Mouse (Mus musculus) large intestine, adult 2 months (tissue): Measurements from ENCODE around the gene Arl11. TPM values are rescaled to one million over a fixed set of nuclear protein-coding genes. Genes with fewer than 3 reads are reported as not detected.
"Not testable (repeated sequence)": the region's sequence is repeated elsewhere in the genome, so short reads cannot be mapped to it uniquely, and the experiment has no call there.

Experiments used
- DNase-seq: peaks from one replicate; pipeline ENCODE4 v3.0.0-alpha.2; 2012; ENCODE audit warnings: low read depth, low spot score
- WGBS: fragments of 180-500 bp; shearing (Covaris S2); methylation state at CpG from one replicate; pipeline ENCODE4 v1.1.7; 2018; 5-methylcytosine and 5-hydroxymethylcytosine counted together
- polyA plus RNA-seq: library from polyadenylated mRNA; depleted of rRNA; stranded (reverse); fragments of >200 nt; gene quantifications from 2 replicates; pipeline ENCODE4 v1.2.3, GENCODE M21; 2012; rRNA removed

Arl11 gene
- polyA plus RNA-seq, 1 experiment: 1.8 TPM

GRCm38 (mm10) chr14:61327007-61327406 is 17.5 kb downstream of the Arl11 start:
- DNase-seq: not testable (repeated sequence)
- WGBS: 46% methylated on average over 6 of the region's 6 CpGs

GRCm38 (mm10) chr14:61327618-61328450 is 18.3 kb downstream of the Arl11 start:
- WGBS: 46% methylated on average over 19 of the region's 19 CpGs
- no peak for DNase-seq

GRCm38 (mm10) chr14:61330591-61330990 is 21.0 kb downstream of the Arl11 start:
- DNase-seq: no peak
- WGBS: 81% methylated on average over 11 of the region's 11 CpGs

- peak; percentile 80 for DNase-seq
- WGBS: 14% methylated on average over 13 of the region's 13 CpGs
These were observed 21.5 kb downstream of the Arl11 start for GRCm38 (mm10) chr14:61330996-61331561.

GRCm38 (mm10) chr14:61339381-61339780 is 29.8 kb downstream of the Arl11 start:
- WGBS: 84% methylated on average over 4 of the region's 4 CpGs
- no peak for DNase-seq

GRCm38 (mm10) chr14:61344590-61344989 is 35.0 kb downstream of the Arl11 start:
- no peak for DNase-seq
- 59% methylated on average over 5 of the region's 5 CpGs for WGBS

- DNase-seq: no peak
- 83% methylated on average over 10 of the region's 10 CpGs for WGBS
These were observed 37.5 kb downstream of the Arl11 start for GRCm38 (mm10) chr14:61346827-61347698.

- 82% methylated on average over 4 of the region's 4 CpGs for WGBS
These were observed 40.3 kb downstream of the Arl11 start for GRCm38 (mm10) chr14:61349876-61350275.

GRCm38 (mm10) chr14:61350808-61351207 is 41.3 kb downstream of the Arl11 start:
- no peak for DNase-seq
- WGBS: 84% methylated on average over 6 of the region's 6 CpGs

More at GRCm38 (mm10) chr14:61349876-61350275, 40.3 kb downstream of the Arl11 start:
- no peak for DNase-seq

- WGBS: 79% methylated on average over 10 of the region's 10 CpGs
- DNase-seq: no peak
These were observed 45.0 kb downstream of the Arl11 start for GRCm38 (mm10) chr14:61354251-61355235.

GRCm38 (mm10) chr14:61360131-61360980 is 50.8 kb downstream of the Arl11 start, which contains the start of gene Ebpl:
Ebpl (minus strand) TSS chr14:61360439.
- DNase-seq: peak; percentile 75
- WGBS: under 1% methylated on average over 40 of the region's 40 CpGs

- DNase-seq: peak; percentile 54
- WGBS: 21% methylated on average over 3 of the region's 3 CpGs
These were observed 51.5 kb downstream of the Arl11 start for GRCm38 (mm10) chr14:61360981-61361511.

Other genes starting within 250 kb of the Arl11 start
- gene Sacs, start 171.3 kb upstream of the Arl11 start, polyA plus RNA-seq: 0.19 and 0.44 TPM in 2 replicates
- 0.27 and 0.30 TPM in 2 replicates for gene Sgcg, start 51.3 kb upstream of the Arl11 start, polyA plus RNA-seq
- 1.8 and 1.9 TPM in 2 replicates for gene Ebpl, start 50.7 kb downstream of the Arl11 start, polyA plus RNA-seq
- 5.4 and 7.3 TPM in 2 replicates for gene Kpna3, start 130.1 kb downstream of the Arl11 start, polyA plus RNA-seq
- 6.4 and 11.1 TPM in 2 replicates for gene Spryd7, start 247.1 kb downstream of the Arl11 start, polyA plus RNA-seq